Mouse (Mus musculus) forebrain, embryonic 13.5 days (tissue): Measurements from ENCODE around the gene Saysd1. TPM values are rescaled to one million over a fixed set of nuclear protein-coding genes. Genes with fewer than 3 reads are reported as not detected.

Experiments
- polyA plus RNA-seq: library from polyadenylated mRNA; unstranded; fragments of >200 nt; fragmentation: Nextera tagmentation; extraction: Ambion mirVana; gene quantifications from 2 replicates; pipeline ENCODE4 v1.2.1, GENCODE M21; 2015

Gene Saysd1
- polyA plus RNA-seq, 1 experiment from 2014 or later, result 13.6 TPM

Other genes with a start within 250 kb of the Saysd1 start
- 304 and 326 TPM in 2 replicates for gene Gng2, start 160.9 kb downstream of the Saysd1 start, polyA plus RNA-seq
- gene Kcnk5, start 43.3 kb upstream of the Saysd1 start, polyA plus RNA-seq, result 7.3 and 9.0 TPM in 2 replicates
- not detected in 2 replicates for gene Kcnk16, start 130.7 kb upstream of the Saysd1 start, polyA plus RNA-seq
- gene Nudt13, start 156.2 kb upstream of the Saysd1 start, polyA plus RNA-seq, result 15.8 and 16.4 TPM in 2 replicates
- 55.9 and 58.8 TPM in 2 replicates for gene Ecd, start 209.6 kb upstream of the Saysd1 start, polyA plus RNA-seq
- gene Fam149b, start 209.6 kb upstream of the Saysd1 start, polyA plus RNA-seq, result 45.2 and 45.3 TPM in 2 replicates